In the genomic region with DNA sequence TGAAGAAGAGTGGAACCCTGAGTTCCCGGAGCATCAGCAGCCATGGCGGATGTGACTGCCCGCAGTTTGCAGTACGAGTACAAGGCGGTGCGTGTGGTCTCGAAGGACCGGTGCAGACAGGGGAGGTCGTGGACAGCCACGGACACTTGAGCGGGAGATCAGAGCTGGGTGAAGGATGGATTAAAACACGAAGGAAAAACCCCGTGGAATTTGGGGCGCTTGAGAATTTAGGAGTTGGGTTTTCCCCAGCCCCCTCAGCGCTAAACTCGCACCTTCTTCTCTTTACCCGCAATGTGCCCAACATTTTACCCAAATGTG, we compare ENCODE assay signal across 8 mouse cellular contexts. TPM values are rescaled to one million over a fixed set of nuclear protein-coding genes. Genes with fewer than 3 reads are reported as not detected.
A peak's percentile ranks its signal among the peaks of the same experiment; 100 is the strongest.
DNase-seq lines count a peak whose midpoint lies in the region; ATAC-seq and TF ChIP-seq lines count a peak whose summit lies in the region.

No protein-coding gene starts in this region.

- peak overlapping the region; percentile 91 for H3K4me3 ChIP-seq in heart, embryonic 11.5 days (ENCODE audit: low read depth, low read length)
- peak overlapping the region; percentile 75 to 89 (median 85) for H3K4me3 ChIP-seq in CH12.LX (replicated peaks in 1 of 3; ENCODE audit: low read depth in 2 of 3, low read length in 2 of 3, poor library complexity in 1 of 3)
- peak overlapping the region; percentile 90 for H3K4me3 ChIP-seq in forebrain, embryonic 13.5 days
- H3K4me3 ChIP-seq in liver, embryonic 14.5 days (ENCODE audit: insufficient read depth in 1 of 2, low read depth in 2 of 2, low read length in 2 of 2) = peak overlapping the region; percentile 80 to 85

- no peak for TF ChIP-seq EP300 in CH12.LX (IDR thresholded peaks at IDR 0.05; ENCODE audit: low read length)
- TF ChIP-seq EP300 in liver, embryonic 14.5 days (IDR thresholded peaks at IDR 0.05; ENCODE audit: low read depth) = no peak

- peak overlapping the region; percentile 77 for H3K4me2 ChIP-seq in heart, embryonic 11.5 days
- peak overlapping the region; percentile 56; the same call in 1 of the 2 replicates for H3K4me2 ChIP-seq in CH12.LX (ENCODE audit: insufficient read depth, low read depth, poor library complexity, severe bottlenecking)
- peak overlapping the region; percentile 87 for H3K4me2 ChIP-seq in forebrain, embryonic 13.5 days
- H3K4me2 ChIP-seq in liver, embryonic 14.5 days (ENCODE audit: low read depth) = peak overlapping the region; percentile 89

- peaks cover 18% of the 10 kb centered on the region for H3K79me2 ChIP-seq in CH12.LX (replicated peaks; ENCODE audit: control insufficient read depth, extremely low read depth, insufficient read depth, poor library complexity, severe bottlenecking)

- H3K9me3 ChIP-seq in heart, embryonic 11.5 days (replicated peaks; ENCODE audit: control insufficient read depth, low read length) = no peaks in the 10 kb centered on the region
- no peaks in the 10 kb centered on the region for H3K9me3 ChIP-seq in CH12.LX (replicated peaks; ENCODE audit: low read length)
- no peaks in the 10 kb centered on the region for H3K9me3 ChIP-seq in forebrain, embryonic 13.5 days (replicated peaks)
- H3K9me3 ChIP-seq in liver, embryonic 14.5 days (ENCODE audit: control insufficient read depth, low read length) = no peaks in the 10 kb centered on the region

- in situ Hi-C loops in CH12.LX (cut with MboI; ENCODE audit: low pct_ligation_motif_present, low pct_unique_long_range_greater_than_20kb, low sequenced_read_pairs) = no loop called here

- no peak; the same call in 1 of the 2 replicates for ATAC-seq in heart, embryonic 11.5 days (replicated peaks; ENCODE audit: insufficient number of reproducible peaks, low FRiP score, low TSS enrichment)
- no peak; the same call in 1 of the 2 replicates for ATAC-seq in forebrain, embryonic 13.5 days
- ATAC-seq in liver, embryonic 14.5 days (ENCODE audit: insufficient read depth) = no peak; the same call in 1 of the 2 replicates

- TF ChIP-seq POLR2A in CH12.LX (IDR thresholded peaks at IDR 0.05; ENCODE audit: low read depth, low read length) = no peak

- peaks cover 4% of the 10 kb centered on the region for H3K4me1 ChIP-seq in heart, embryonic 11.5 days (ENCODE audit: control insufficient read depth, insufficient read depth, low read length)
- H3K4me1 ChIP-seq in CH12.LX (ENCODE audit: control insufficient read depth in 1 of 2, insufficient read depth in 2 of 2) = peaks cover 0 to 18% of the 10 kb centered on the region in 2 experiments; a peak in 2 of 4 replicates
- peaks cover 9% of the 10 kb centered on the region for H3K4me1 ChIP-seq in forebrain, embryonic 13.5 days
- H3K4me1 ChIP-seq in liver, embryonic 14.5 days (replicated peaks; ENCODE audit: control insufficient read depth in 2 of 2, insufficient read depth in 2 of 2, low read length in 1 of 2) = peaks cover 7 to 12% of the 10 kb centered on the region in 2 experiments; a peak in 3 of 4 replicates

- no peak for DNase-seq in heart, adult 11 months
- DNase-seq in CH12.LX (ENCODE audit: extremely low read depth) = no peak
- DNase-seq in liver, embryonic 14.5 days (ENCODE audit: low read depth in 3 of 3, low spot score in 3 of 3) = no peak
- no peak for DNase-seq in adrenal gland, postnatal 14 days
- no peak for DNase-seq in spleen, postnatal 10 days (ENCODE audit: low spot score in 2 of 2)
- DNase-seq in urinary bladder, postnatal 4 days (ENCODE audit: low spot score in 2 of 2) = no peak

- dilution Hi-C loops in CH12.LX (cut with MboI; ENCODE audit: extremely low pct_ligation_motif_present, extremely low pct_unique_long_range_greater_than_20kb, low sequenced_read_pairs) = no loop called here

- H3K27me3 ChIP-seq in heart, embryonic 11.5 days (ENCODE audit: control insufficient read depth, insufficient read depth, low read length) = no peaks in the 10 kb centered on the region
- H3K27me3 ChIP-seq in CH12.LX (replicated peaks) = no peaks in the 10 kb centered on the region
- no peaks in the 10 kb centered on the region for H3K27me3 ChIP-seq in forebrain, embryonic 13.5 days
- no peaks in the 10 kb centered on the region for H3K27me3 ChIP-seq in liver, embryonic 14.5 days (ENCODE audit: control insufficient read depth, insufficient read depth, low read length)

- H3K27ac ChIP-seq in heart, embryonic 11.5 days (ENCODE audit: low read depth, low read length) = peak overlapping the region; percentile 73
- peak overlapping the region; percentile 54 for H3K27ac ChIP-seq in CH12.LX (ENCODE audit: insufficient read depth, low read depth)
- H3K27ac ChIP-seq in forebrain, embryonic 13.5 days = peak overlapping the region; percentile 73
- H3K27ac ChIP-seq in liver, embryonic 14.5 days = peak overlapping the region; percentile 3

- no peak for TF ChIP-seq RAD21 in CH12.LX (IDR thresholded peaks at IDR 0.05; ENCODE audit: low read depth, low read length)

- H3K9ac ChIP-seq in heart, embryonic 11.5 days (ENCODE audit: low read depth, low read length) = peak overlapping the region; percentile 91
- H3K9ac ChIP-seq in CH12.LX (ENCODE audit: insufficient read depth, low read depth) = peak overlapping the region; percentile 73
- peak overlapping the region; percentile 81 for H3K9ac ChIP-seq in forebrain, embryonic 13.5 days
- H3K9ac ChIP-seq in liver, embryonic 14.5 days (replicated peaks) = peak overlapping the region; percentile 82

- no peak for TF ChIP-seq CTCF in CH12.LX (conservative IDR thresholded peaks at IDR 0.05 in 1 of 2, IDR thresholded peaks at IDR 0.05 in 1 of 2; ENCODE audit: low read depth in 2 of 2, low read length in 2 of 2)
- TF ChIP-seq CTCF in liver, embryonic 14.5 days (IDR thresholded peaks at IDR 0.05; ENCODE audit: low read depth) = no peak

- peaks cover 13% of the 10 kb centered on the region for H3K36me3 ChIP-seq in heart, embryonic 11.5 days (ENCODE audit: control insufficient read depth, insufficient read depth, low read length)
- H3K36me3 ChIP-seq in CH12.LX (replicated peaks in 1 of 2; ENCODE audit: control insufficient read depth in 1 of 2, insufficient read depth in 1 of 2, low read length in 1 of 2) = peaks cover 30 to 46% of the 10 kb centered on the region in 2 experiments
- H3K36me3 ChIP-seq in forebrain, embryonic 13.5 days (ENCODE audit: poor library complexity, severe bottlenecking) = peaks cover 35% of the 10 kb centered on the region
- H3K36me3 ChIP-seq in liver, embryonic 14.5 days (replicated peaks; ENCODE audit: control insufficient read depth, insufficient read depth, low read depth) = peaks cover 30% of the 10 kb centered on the region

- WGBS in heart, embryonic 11.5 days (ENCODE audit: insufficient replicate concordance) = 0% methylated on average over 17 of the region's 17 CpGs
- 0% methylated on average over 17 of the region's 17 CpGs for WGBS in forebrain, embryonic 13.5 days
- WGBS in liver, embryonic 14.5 days (ENCODE audit: insufficient replicate concordance) = 0% methylated on average over 17 of the region's 17 CpGs

TF ChIP-seq in CH12.LX, 34 proteins besides CTCF, POLR2A, EP300 and RAD21:
- TF ChIP-seq TBP (conservative IDR thresholded peaks at IDR 0.05; ENCODE audit: low read depth, low read length) (no peak), TCF12 (IDR thresholded peaks at IDR 0.05; ENCODE audit: low read depth, low read length) (peak; percentile 23; the same call in 1 of the 2 replicates), ZMIZ1 (IDR thresholded peaks at IDR 0.05; ENCODE audit: low read depth, low read length) (no peak; the same call in 1 of the 2 replicates)

RNA-seq across cellular contexts. Expression of gene Snrnp200, which starts 0.2 kb away (rescaled TPM):
- 50.5 and 52.9 TPM in 2 replicates for polyA plus RNA-seq in heart, embryonic 11.5 days (2014; fragmentation: Nextera tagmentation; extraction: Ambion mirVana)
- total RNA-seq in CH12.LX (2012; rRNA removed) (90.3 and 99.0 TPM in 2 replicates), CH12.LX (2014; rRNA removed) (74.3 and 75.1 TPM in 2 replicates)
- polyA plus RNA-seq in CH12.LX (2012; ENCODE audit: insufficient read length, low read depth) = 100 and 102 TPM in 2 replicates
- 55.5 and 69.8 TPM in 2 replicates for polyA plus RNA-seq in forebrain, embryonic 13.5 days (2015; fragmentation: Nextera tagmentation; extraction: Ambion mirVana)
- 18.2 and 27.5 TPM in 2 replicates for polyA plus RNA-seq in liver, embryonic 14.5 days (2012; rRNA removed)
- 28.1 and 33.3 TPM in 2 replicates for polyA plus RNA-seq in liver, embryonic 14.5 days (2014; fragmentation: Nextera tagmentation; extraction: Ambion mirVana)
- total RNA-seq in adrenal gland, postnatal 14 days (2021) = 67.1 and 69.7 TPM in 2 replicates

RNA-seq across cellular contexts. Expression of gene 1810024B03Rik, which starts 0.3 kb away (rescaled TPM):
- polyA plus RNA-seq in heart, embryonic 11.5 days (2014; fragmentation: Nextera tagmentation; extraction: Ambion mirVana) = 1.5 and 1.8 TPM in 2 replicates
- total RNA-seq in CH12.LX (2012; rRNA removed) (0.93 and 1.3 TPM in 2 replicates), CH12.LX (2014; rRNA removed) (0.63 and 1.2 TPM in 2 replicates)
- 0.77 and 0.94 TPM in 2 replicates for polyA plus RNA-seq in CH12.LX (2012; ENCODE audit: insufficient read length, low read depth)
- 2.0 and 3.4 TPM in 2 replicates for polyA plus RNA-seq in forebrain, embryonic 13.5 days (2015; fragmentation: Nextera tagmentation; extraction: Ambion mirVana)
- polyA plus RNA-seq in liver, embryonic 14.5 days (2012; rRNA removed) = 0.23 and 0.57 TPM in 2 replicates
- 0.81 and 0.96 TPM in 2 replicates for polyA plus RNA-seq in liver, embryonic 14.5 days (2014; fragmentation: Nextera tagmentation; extraction: Ambion mirVana)
- 1.4 and 1.5 TPM in 2 replicates for total RNA-seq in adrenal gland, postnatal 14 days (2021)

RNA-seq across cellular contexts. Expression of gene Ciao1, which starts 39.2 kb away (rescaled TPM):
- 52.8 and 53.7 TPM in 2 replicates for polyA plus RNA-seq in heart, embryonic 11.5 days (2014; fragmentation: Nextera tagmentation; extraction: Ambion mirVana)
- 72.1 and 79.0 TPM in 2 replicates for total RNA-seq in CH12.LX (2012; rRNA removed)
- total RNA-seq in CH12.LX (2014; rRNA removed) = 58.3 and 60.9 TPM in 2 replicates
- 74.3 and 74.5 TPM in 2 replicates for polyA plus RNA-seq in CH12.LX (2012; ENCODE audit: insufficient read length, low read depth)
- 56.2 and 61.6 TPM in 2 replicates for polyA plus RNA-seq in forebrain, embryonic 13.5 days (2015; fragmentation: Nextera tagmentation; extraction: Ambion mirVana)
- 23.2 and 29.1 TPM in 2 replicates for polyA plus RNA-seq in liver, embryonic 14.5 days (2012; rRNA removed)
- polyA plus RNA-seq in liver, embryonic 14.5 days (2014; fragmentation: Nextera tagmentation; extraction: Ambion mirVana) = 38.3 and 42.3 TPM in 2 replicates
- total RNA-seq in adrenal gland, postnatal 14 days (2021) = 93.5 and 101 TPM in 2 replicates

RNA-seq across cellular contexts. Expression of gene Tmem127, which starts 39.3 kb away (rescaled TPM):
- polyA plus RNA-seq in heart, embryonic 11.5 days (2014; fragmentation: Nextera tagmentation; extraction: Ambion mirVana) = 13.7 and 18.6 TPM in 2 replicates
- total RNA-seq in CH12.LX (2012; rRNA removed) (11.5 and 12.0 TPM in 2 replicates), CH12.LX (2014; rRNA removed) (12.3 and 15.8 TPM in 2 replicates)
- 11.4 and 11.9 TPM in 2 replicates for polyA plus RNA-seq in CH12.LX (2012; ENCODE audit: insufficient read length, low read depth)
- polyA plus RNA-seq in forebrain, embryonic 13.5 days (2015; fragmentation: Nextera tagmentation; extraction: Ambion mirVana) = 33.7 and 38.6 TPM in 2 replicates
- 8.4 and 11.7 TPM in 2 replicates for polyA plus RNA-seq in liver, embryonic 14.5 days (2012; rRNA removed)
- polyA plus RNA-seq in liver, embryonic 14.5 days (2014; fragmentation: Nextera tagmentation; extraction: Ambion mirVana) = 7.4 and 9.2 TPM in 2 replicates
- total RNA-seq in adrenal gland, postnatal 14 days (2021) = 65.1 and 65.3 TPM in 2 replicates

Comparison
In these comparisons a context has a peak if more than half of its experiments do, and no peak if none do; other contexts are left out.
1. H3K27ac ChIP-seq: peak in every context shown above with its lines; median percentile 73 in heart, embryonic 11.5 days; 73 in forebrain, embryonic 13.5 days; 54 in CH12.LX; 3 in liver, embryonic 14.5 days.